Mouse (Mus musculus) induced T-regulatory cell, adult 2 months (primary cell): ENCODE measurements around the gene Gm44.
"Not testable (repeated sequence)": the region's sequence is repeated elsewhere in the genome, so short reads cannot be mapped to it uniquely, and the experiment has no call there.

Experiments
- DNase-seq: peaks from one replicate; pipeline ENCODE4 v3.0.0-alpha.2; 2012; ENCODE audit warnings: low read depth

Gene Gm44

DNA sequence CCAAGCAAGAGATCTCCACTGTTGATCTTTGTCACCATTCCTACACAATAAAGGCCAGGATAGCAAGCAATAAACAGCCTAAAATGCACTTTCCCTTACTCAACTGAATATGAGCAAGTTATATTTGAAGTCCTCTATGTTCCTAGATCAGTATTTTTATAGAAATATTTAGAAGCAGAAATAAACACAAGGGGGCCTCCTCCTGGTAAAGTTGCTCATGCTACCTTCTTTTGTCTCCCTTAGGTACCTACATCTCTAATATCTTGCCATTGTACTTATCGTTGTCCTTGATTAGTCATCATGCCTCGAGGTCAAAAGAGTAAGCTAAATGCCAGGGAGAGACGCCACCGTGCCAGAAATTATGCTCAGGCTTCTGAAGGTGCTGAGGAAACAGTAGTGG, at the start of gene Gm44:
Gene Gm44 (plus strand): TSS at position 301 of the 400 bp plus-strand sequence.
- no peak for DNase-seq

DNA sequence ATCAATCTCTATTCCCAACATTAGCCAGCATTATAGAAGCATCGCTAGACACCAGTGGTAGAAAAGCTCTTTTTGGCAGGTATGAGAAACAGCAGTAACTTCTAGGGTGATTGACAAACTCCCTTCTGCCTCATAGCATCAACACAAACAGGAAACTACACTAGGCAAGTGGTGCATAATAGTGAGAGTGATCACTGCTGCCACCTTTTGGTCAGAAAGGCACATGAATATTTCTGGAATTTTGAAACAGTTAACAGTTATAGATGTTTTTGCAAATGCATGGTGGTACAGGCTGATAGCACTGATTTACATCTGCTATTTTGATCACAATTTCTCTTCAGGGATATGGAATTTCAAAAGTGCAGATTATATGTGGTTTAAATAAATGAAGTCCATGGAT, 36.0 kb downstream of the Gm44 start:
- DNase-seq: no peak

GRCm38 (mm10) chrX:90938211-90938610, 46.3 kb downstream of the Gm44 start:
- not testable (repeated sequence) for DNase-seq
